Mouse (Mus musculus) bone marrow, adult 2 months (tissue): ENCODE measurements at regions not wholly inside any gene's neighbourhood (a gene's known extent, or its start where the extent isn't known, plus 50 kb on each side); places are given as distances from the start of the nearest gene placed in this dataset.

Experiments used
- CTCF ChIP-seq: fragments of 200-500 bp; IDR thresholded peaks from 2 replicates; pipeline ENCODE4 v1.5.1; 2011; ENCODE audit warnings: low read length, control low read depth; ENCODE audit not compliant: control insufficient read depth, insufficient read depth
- POLR2A ChIP-seq: fragments of 200-500 bp; IDR thresholded peaks from 2 replicates; pipeline ENCODE4 v1.6.1; 2011; ENCODE audit warnings: low read depth, mild to moderate bottlenecking, control low read depth, low read length, borderline replicate concordance; ENCODE audit not compliant: control insufficient read depth

DNA sequence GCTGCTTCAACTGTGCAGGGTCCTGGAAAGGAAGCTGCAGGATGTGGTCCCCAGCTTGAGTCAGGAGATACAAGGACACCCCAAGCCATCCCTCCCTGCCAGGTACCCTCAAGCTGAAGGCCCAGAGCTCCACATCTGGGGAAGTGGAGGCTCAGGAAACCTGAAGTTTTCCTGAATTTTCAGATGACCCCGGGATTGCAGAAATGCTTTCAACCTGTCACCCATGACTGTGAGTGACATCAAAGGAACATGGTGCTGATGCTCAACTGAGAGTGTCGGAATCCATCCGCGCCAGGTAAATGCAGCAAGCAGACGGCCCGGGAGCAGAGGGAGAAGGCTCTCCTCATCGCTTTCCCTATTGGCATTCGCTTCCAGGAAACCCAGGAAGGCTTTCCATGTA lies 267.6 kb upstream of the Zfp637 start:
- no peak for TF ChIP-seq POLR2A
- no peak for TF ChIP-seq CTCF
